Mouse (Mus musculus) right cerebral cortex, postnatal 36 days (tissue): ENCODE data around the gene Arf3.

Experiments used
- DNase-seq, 2 experiments: peaks; one replicate each; pipeline ENCODE4 v3.0.0; 2022; ENCODE audit warnings: low spot score in 2 of 2, mixed read lengths in 1 of 2

Gene Arf3

DNA sequence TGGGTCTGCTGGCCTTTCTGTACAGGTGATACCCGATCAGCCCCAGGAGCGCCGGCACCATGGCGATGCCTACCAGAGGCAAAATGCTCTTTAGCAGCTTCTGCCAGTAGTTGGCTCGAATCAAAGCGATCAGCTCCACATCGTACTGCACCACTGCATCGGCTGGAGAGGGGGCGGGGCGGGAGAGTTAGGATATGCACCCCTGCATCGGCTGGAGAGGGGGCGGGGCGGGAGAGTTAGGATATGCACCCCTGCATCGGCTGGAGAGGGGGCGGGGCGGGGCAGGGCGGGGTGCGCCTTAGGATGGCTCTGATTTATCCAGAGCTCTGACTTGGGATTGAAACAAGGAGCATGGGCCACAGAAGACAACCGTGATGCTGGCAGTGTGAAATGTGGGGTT lies 38.6 kb downstream of the Arf3 start:
- no peak for DNase-seq

DNA sequence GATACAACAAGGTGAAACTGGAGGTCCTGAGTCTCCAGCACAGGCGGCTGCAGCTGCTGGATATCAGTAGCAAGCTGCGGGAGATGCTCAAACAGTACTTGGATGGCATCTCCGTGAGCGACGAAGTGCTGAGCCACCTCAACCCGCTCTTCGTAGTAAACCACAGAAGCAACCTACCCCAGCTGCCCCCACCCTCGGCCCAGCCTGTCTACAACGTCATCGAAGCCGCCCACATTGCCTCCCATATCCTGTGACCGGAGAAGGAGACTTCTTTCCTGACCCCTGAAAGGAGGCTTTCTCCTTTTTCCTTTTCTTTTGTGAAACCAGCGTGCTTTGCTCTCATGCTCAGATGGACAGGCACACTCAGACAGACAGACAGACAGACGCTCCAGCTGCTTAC lies 40.2 kb downstream of the Arf3 start:
- DNase-seq, result no peak

DNA sequence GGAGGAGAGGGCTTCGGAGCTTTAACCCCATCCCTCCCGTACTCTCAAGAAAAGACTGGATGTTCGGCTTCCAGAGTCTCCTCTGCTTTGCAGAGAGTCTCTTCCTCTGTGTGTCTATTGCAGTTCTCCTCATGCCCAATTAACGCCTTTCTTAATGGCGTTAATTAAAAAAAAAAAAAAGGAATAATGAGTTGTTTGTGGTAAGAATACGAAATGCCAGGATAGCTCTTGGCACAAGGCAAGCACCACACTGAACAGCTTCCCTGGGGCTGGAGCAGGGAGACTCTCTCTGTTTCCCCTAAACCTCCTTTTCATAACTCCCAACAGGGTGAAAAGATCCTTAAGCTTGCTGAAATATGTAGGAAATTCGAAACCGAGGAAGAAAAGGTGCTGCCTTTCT lies 40.8 kb downstream of the Arf3 start:
- DNase-seq, result no peak

DNA sequence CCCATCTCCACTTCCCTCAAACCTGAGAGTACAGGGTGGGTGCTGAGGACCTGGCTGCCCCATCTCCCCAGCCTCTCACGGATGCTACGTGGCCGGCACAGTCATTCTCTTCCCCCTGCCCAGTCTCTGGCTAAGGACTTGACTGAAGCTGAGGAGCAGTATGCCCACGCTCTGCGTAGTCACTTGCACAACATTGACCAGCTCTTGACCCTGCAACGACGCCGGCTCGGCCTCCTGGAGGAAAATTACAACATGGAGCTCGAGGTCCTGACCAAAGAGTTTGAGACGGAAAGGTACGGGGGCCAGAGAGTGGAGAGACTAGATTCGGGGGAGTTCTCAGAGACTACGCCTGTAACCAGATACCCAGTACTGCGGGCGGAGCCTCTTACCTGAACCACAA lies 45.7 kb downstream of the Arf3 start:
- DNase-seq, result no peak

DNA sequence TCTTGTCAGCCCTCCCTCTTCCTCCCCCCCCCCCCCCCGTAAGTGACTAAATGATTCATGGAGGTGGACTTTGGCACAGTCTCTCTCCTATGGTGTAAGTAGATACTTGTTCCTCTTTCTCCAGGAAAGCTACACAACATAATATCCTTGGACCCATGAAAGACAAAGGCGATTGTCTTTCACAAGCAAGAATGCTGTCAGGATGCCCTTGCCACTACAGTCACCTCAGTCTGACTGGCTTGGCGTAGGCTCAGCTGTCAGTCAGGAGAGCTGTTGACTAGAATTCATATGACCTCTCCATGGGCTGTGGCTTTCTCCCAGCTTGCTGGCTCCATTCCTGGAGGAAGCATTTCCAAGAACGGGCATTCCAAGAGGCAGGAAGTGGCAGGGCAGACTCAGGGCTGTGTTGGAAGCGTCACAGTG lies 48.8 kb downstream of the Arf3 start:
- DNase-seq, result no peak

DNA sequence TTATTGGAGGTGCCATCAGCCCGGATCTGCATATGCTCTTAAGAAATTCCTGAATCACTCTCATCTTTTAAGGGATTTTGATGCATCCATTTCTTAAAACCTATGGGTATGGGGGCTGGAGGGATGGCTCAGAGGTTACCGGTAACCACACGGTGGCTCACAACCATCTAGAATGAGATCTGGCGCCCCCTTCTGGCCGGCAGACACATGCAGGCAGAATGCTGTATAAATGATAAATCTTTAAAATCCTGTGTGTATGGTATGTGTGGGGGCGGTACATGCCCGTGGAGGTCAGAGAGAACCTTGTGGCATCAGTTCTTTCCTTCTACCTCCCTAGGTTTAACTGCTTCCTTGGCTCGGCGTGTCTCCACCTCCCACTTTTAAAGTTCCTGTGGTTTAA lies 52.6 kb downstream of the Arf3 start:
- peak in 1 of 2 experiments; percentile 51 for DNase-seq

DNA sequence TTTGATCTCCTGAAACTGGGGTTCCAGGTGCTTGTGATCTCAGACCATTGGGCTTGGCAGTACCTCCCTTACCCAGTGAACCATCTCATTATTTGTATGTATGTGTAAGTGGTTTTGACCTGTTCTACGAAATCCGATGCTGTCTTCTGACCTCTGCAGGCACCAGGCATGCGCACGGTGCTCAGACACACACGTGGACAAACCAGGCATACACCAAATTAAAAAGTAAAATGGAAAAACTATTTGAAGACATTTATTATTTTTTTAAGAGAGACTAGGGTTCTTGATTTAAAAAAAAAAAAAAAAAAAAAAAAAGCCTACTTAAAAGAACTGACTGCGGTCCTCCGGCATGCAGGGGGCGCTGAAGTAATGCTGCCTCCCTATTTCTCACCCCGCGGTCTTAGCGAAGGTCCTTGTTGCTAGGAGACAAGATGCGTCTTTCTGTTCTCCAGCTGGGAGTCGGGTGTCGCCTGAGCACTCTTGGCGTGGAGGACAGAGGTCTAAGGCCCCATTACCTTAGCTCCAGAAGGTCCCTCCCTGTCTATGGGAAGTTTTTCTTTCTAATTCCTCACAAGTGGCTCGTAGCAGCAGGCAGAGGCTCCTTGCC lies 55.1 kb downstream of the Arf3 start, which contains the start of gene Ccdc65:
Gene Ccdc65 (plus strand): TSS at position 442 of the 607 bp plus-strand sequence.
- peak; percentile 86 to 88 for DNase-seq

DNA sequence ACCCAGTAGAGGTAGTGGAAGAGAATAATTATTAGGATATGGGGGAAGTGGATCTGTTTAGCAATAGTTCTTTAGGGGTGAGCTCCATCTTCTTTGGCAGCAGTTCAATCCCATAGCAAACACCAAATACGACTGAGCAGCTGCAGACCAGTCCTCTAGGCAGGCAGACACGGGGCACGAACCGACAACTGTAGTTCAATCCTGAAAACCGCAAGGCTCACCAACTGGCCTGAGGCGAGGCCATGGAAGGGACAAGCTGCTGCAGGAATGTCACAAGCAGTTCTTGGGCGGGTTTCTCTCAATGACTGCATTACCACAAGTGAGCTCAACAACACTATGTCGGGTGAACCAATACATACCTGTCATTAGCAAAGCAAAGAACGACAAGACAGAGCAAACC lies 58.7 kb downstream of the Arf3 start:
- DNase-seq, result no peak

DNA sequence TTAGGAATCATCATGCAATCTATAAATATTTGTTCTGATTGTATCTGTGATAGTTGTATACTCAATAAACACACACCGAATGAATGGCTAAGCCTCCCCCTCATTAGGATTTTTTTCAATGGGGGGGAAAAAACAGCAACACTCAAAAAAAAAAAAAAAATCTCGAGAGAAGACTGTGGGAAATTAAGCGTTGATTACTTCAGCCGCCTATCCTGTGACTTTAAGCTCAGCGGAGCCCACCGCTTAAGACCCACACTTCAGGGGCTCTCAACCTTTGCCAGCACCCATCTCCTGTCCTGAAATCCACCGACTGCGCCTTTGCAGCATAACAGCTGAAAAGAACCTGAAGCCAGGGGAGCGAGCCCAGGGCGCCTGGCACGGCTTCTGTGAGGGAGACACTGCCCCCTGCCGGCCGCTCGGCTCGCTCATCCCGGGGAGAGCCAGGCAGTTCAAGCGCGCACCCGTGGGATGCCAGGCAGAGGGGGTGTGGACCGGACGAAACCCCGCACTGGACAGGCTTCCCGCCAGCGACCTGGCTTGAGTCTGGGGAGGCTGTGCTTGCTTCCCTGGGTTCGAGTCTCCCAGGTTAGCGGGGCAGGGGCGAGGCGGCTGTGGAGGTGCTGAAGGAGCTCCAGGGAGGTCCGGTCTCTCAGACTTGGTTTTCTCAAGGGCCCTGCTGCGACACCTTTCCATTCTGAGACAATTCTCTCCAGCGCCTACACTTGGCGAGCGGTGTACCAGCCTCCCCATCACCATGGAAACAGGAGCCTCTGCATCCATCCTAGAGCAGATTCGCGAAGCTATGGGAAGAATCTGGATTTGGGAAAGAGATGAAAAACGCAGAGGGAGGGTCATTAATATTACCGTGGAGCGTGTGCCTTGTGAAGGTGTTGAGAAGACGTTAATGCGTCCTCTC lies 63.6 kb downstream of the Arf3 start:
- DNase-seq, result peak; percentile 82 to 87

DNA sequence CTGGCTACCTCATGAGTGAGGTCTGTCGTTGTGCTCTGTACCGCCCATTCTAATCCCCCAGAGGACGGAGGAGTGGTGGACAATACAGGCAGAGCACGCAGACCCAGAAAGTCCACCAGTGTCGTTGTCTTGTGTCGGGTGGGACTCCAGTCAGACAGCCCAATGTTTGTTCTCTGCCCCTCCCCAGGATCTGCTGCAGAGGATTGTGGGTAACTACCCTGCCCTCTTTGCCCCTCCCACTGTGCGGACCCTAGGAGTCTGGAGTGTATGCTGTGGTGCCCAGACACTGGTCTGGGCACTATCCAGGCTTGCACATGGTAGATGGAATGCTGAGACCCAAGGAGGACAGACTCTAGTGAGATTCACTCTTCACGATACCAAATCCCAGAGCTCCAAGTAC lies 66.8 kb downstream of the Arf3 start:
- DNase-seq, result no peak

DNA sequence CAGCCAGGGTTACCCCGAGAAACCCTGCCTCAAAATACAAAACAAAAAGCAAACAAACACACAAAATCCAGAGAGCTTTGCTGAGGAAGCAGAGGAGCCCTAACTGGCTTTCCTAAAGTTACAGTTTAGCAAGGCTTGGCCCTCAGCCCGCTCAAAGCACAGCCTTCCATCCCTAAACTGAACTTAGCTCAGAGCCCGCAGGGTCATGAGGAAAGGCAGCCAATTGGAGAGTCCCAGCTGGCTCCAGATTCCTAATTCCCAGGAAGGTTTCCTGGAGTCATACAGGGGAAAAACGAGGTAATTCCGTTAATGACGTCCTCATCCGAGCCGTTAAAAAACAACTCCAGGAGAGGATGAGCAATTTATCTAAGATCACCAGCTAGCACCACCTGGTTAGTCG lies 67.3 kb downstream of the Arf3 start:
- DNase-seq, result no peak

DNA sequence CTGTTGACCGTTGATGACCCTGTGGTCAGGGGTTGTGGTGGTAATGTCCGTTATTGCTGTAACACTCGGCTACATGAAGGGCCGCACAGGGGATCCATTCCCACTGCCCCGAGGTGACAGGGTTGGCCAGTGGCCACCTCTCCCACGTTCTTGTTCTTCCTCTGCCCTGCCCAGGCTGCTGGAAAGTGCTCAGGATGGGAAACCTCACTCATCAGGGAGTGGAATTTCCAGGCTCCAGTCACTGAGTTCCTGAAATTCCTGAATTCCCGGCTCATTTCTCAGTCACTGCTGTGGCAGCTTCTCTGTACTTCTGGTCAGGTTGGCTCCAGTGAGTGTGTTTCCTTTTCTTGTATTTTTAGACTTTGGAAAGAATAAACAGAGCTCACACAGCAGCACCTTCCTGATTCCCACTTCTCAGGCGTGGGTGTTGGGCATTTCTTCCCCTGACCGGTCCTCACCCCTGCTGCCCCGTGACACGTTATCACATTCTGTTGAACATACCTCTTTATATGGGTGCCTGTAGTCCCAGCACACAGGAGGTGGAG lies 70.8 kb downstream of the Arf3 start:
- DNase-seq, result no peak

DNA sequence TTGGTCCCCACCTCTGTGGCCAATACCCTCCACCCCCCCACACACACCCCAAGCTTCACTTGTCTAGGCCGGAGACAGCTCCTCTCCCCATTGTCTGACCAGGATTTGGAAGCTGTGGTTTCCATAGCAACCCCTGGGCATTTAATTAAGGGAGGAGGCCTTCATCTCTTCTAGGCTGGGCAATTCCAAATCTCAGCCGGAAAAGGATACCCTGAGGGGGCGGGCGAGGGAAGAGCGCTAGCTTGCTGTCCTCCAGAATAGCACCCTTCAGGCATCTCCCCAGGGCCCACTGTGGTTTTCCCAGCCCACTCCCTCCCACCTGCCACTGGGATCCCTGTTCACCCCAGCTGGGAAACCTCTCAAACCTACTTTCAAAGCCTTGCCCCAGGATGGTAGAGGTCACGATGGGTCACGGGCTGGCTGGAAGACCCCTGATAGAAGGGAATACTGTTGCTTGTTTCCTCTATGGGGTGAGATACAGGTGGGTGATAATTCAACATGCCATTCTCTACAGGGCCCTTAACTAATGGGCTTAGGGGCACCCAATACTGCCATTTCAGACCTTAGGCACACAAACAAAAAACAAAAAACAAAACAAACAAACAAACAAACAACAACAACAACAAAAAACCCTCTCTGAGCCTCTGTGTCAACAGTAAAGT lies 71.4 kb downstream of the Arf3 start:
- peak in 1 of 2 experiments; percentile 52 for DNase-seq

DNA sequence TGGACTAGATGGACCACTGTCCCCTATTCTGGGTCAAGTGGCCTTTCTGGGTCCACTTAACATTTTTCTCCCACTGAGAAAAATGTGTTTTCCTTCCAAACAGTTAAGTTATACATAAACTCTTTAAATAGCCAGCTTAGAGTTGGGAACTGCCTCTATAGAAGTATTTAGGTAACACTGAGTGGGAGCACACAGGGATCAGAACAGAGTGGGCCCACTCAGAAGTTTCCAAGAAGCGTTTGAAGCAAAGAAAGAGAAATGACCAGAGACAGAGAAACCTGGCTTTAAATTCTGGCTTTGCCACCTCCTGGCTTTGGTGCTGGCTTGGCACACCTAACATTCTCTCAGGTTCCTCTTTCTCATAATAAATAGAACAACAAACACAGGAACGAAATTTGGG lies 73.3 kb downstream of the Arf3 start:
- DNase-seq, result no peak
